ENCODE assay signal across 12 mouse cellular contexts in the genomic region with DNA sequence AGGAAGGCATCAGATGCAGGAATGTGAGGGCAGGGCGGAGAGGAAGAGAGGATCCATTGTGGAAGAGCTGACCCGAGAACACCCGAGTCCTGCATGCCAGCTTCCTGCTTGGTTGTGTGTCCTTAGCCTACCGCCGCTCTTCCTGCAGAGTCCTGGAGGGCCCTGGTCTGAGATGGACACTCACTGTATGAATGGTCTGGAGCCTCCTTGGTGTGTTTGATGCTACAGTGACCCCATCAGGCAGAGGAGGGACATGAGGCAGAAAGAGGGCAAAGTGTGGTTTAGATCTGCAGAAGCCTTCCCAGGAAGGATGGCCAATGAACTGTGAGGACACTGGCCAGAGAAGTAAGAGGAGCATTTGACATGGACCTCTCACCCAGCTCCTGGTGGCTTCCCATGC. TPM values are rescaled to one million over a fixed set of nuclear protein-coding genes. Genes with fewer than 3 reads are reported as not detected.
DNase-seq lines count a peak whose midpoint lies in the region; ATAC-seq and TF ChIP-seq lines count a peak whose summit lies in the region.
"Had no signal": no experiment of that assay in that cellular context is flagged by ENCODE, and none has a peak within 500 bp of the region (broad histone marks: within the 10 kb centered on the region; RNA-seq: fewer than 3 reads in every experiment).

No protein-coding gene starts in this region.

- H3K4me3 ChIP-seq in kidney, postnatal 0 days (replicated peaks; ENCODE audit: low read depth, low read length), result no peak overlapping the region
- H3K4me3 ChIP-seq in kidney, embryonic 16.5 days (ENCODE audit: low read length), result no peak overlapping the region
- H3K4me3 ChIP-seq in cortical plate, adult 2 months (ENCODE audit: insufficient read depth, low read length), result no peak overlapping the region
- H3K4me3 ChIP-seq: limb, embryonic 12.5 days; neural tube, embryonic 13.5 days had no signal

- ATAC-seq in kidney, postnatal 0 days (replicated peaks; ENCODE audit: low FRiP score, low read depth), result no peak
- no peak for ATAC-seq in kidney, embryonic 16.5 days (ENCODE audit: low FRiP score, low TSS enrichment)

- no peak overlapping the region for H3K4me2 ChIP-seq in kidney, postnatal 0 days (ENCODE audit: low read length)
- no peak overlapping the region for H3K4me2 ChIP-seq in kidney, embryonic 16.5 days (replicated peaks; ENCODE audit: low read depth, low read length)
- H3K4me2 ChIP-seq: hindbrain, embryonic 14.5 days; limb, embryonic 12.5 days; neural tube, embryonic 13.5 days had no signal

- 68% methylated on average over 5 of the region's 5 CpGs for WGBS in kidney, postnatal 0 days
- WGBS in kidney, embryonic 16.5 days, result 63% methylated on average over 5 of the region's 5 CpGs

- H3K9me3 ChIP-seq in kidney, postnatal 0 days (replicated peaks; ENCODE audit: low read length), result no peaks in the 10 kb centered on the region
- no peaks in the 10 kb centered on the region for H3K9me3 ChIP-seq in kidney, embryonic 16.5 days (ENCODE audit: low read length)
- H3K9me3 ChIP-seq: limb, embryonic 12.5 days; neural tube, embryonic 13.5 days had no signal

- TF ChIP-seq POLR2A in cortical plate, adult 2 months (IDR thresholded peaks at IDR 0.05; ENCODE audit: extremely low read depth, insufficient read depth, low read length), result no peak

- peaks cover 7% of the 10 kb centered on the region for H3K4me1 ChIP-seq in kidney, postnatal 0 days (replicated peaks; ENCODE audit: insufficient read depth, low read length)
- peaks cover 9% of the 10 kb centered on the region; the same call in 1 of the 2 replicates for H3K4me1 ChIP-seq in kidney, embryonic 16.5 days (ENCODE audit: insufficient read depth, low read length)
- no peaks in the 10 kb centered on the region for H3K4me1 ChIP-seq in cortical plate, adult 2 months (ENCODE audit: control insufficient read depth, insufficient read depth, low read length)

- TF ChIP-seq CTCF in kidney, postnatal 0 days (IDR thresholded peaks at IDR 0.05; ENCODE audit: low read depth), result peak; percentile 72
- TF ChIP-seq CTCF in cortical plate, adult 2 months (IDR thresholded peaks at IDR 0.05; ENCODE audit: extremely low read depth, insufficient read depth, low read length), result peak; percentile 49

- DNase-seq in adrenal gland, postnatal 14 days, result peak; percentile 50
- DNase-seq in adrenal gland, postnatal 10 days, result no peak
- peak; percentile 62 for DNase-seq in kidney, postnatal 0 days (ENCODE audit: low spot score)
- peak; percentile 80 for DNase-seq in lung, postnatal 10 days
- DNase-seq in right cerebral cortex, postnatal 36 days (ENCODE audit: low spot score in 2 of 2), result no peak
- DNase-seq in right cerebral cortex, adult 2 months (ENCODE audit: low spot score in 2 of 2), result no peak
- DNase-seq: adrenal gland, adult 8-10 months had no signal

- H3K9ac ChIP-seq in kidney, postnatal 0 days (ENCODE audit: low read depth, low read length), result no peak overlapping the region
- no peak overlapping the region for H3K9ac ChIP-seq in kidney, embryonic 16.5 days (replicated peaks; ENCODE audit: low read length)
- H3K9ac ChIP-seq: hindbrain, embryonic 14.5 days; limb, embryonic 12.5 days; neural tube, embryonic 13.5 days had no signal

- no peaks in the 10 kb centered on the region for H3K36me3 ChIP-seq in kidney, postnatal 0 days (ENCODE audit: insufficient read depth, low read length)
- H3K36me3 ChIP-seq in kidney, embryonic 16.5 days (ENCODE audit: insufficient read depth, low read length), result no peaks in the 10 kb centered on the region
- H3K36me3 ChIP-seq: limb, embryonic 12.5 days; neural tube, embryonic 13.5 days had no signal

- no peaks in the 10 kb centered on the region for H3K27me3 ChIP-seq in kidney, postnatal 0 days (ENCODE audit: insufficient read depth, low read length)
- H3K27me3 ChIP-seq in kidney, embryonic 16.5 days (ENCODE audit: insufficient read depth, low read length), result no peaks in the 10 kb centered on the region
- H3K27me3 ChIP-seq: limb, embryonic 12.5 days; neural tube, embryonic 13.5 days had no signal

- no peak overlapping the region for H3K27ac ChIP-seq in kidney, postnatal 0 days
- H3K27ac ChIP-seq in kidney, embryonic 16.5 days (ENCODE audit: low read length), result no peak overlapping the region
- H3K27ac ChIP-seq in cortical plate, adult 2 months (ENCODE audit: insufficient read depth, low read length), result no peak overlapping the region
- H3K27ac ChIP-seq: hindbrain, embryonic 14.5 days; limb, embryonic 12.5 days; neural tube, embryonic 13.5 days had no signal

RNA-seq across cellular contexts. Expression of gene Sult5a1, which starts 2.9 kb away (rescaled TPM):
- total RNA-seq in adrenal gland, postnatal 14 days (2021), result 8.8 and 10.1 TPM in 2 replicates
- 10 to 100 TPM in 1 of 2 experiments, 1 to 10 TPM in 1; 9.0 to 10.3 TPM for total RNA-seq in adrenal gland, postnatal 10 days (2021)
- polyA plus RNA-seq in kidney, postnatal 0 days (2015; fragmentation: Nextera tagmentation; extraction: Ambion mirVana), result 12.0 and 13.9 TPM in 2 replicates
- polyA plus RNA-seq in kidney, embryonic 16.5 days (2015; fragmentation: Nextera tagmentation; extraction: Ambion mirVana), result 10.5 and 12.6 TPM in 2 replicates
- polyA plus RNA-seq in cortical plate, adult 2 months (2012; rRNA removed), result 0.10 and 0.87 TPM in 2 replicates

RNA-seq across cellular contexts. Expression of gene Dpep1, which starts 30.9 kb away (rescaled TPM):
- total RNA-seq in adrenal gland, postnatal 14 days (2021), result 33.6 and 54.6 TPM in 2 replicates
- 10 to 100 TPM; 19.1 to 33.3 TPM for total RNA-seq in adrenal gland, postnatal 10 days (2021)
- polyA plus RNA-seq in kidney, postnatal 0 days (2015; fragmentation: Nextera tagmentation; extraction: Ambion mirVana), result 29.4 and 33.9 TPM in 2 replicates
- polyA plus RNA-seq in kidney, embryonic 16.5 days (2015; fragmentation: Nextera tagmentation; extraction: Ambion mirVana), result 9.6 and 11.8 TPM in 2 replicates
- polyA plus RNA-seq in cortical plate, adult 2 months (2012; rRNA removed), result not detected in 2 replicates

RNA-seq across cellular contexts. Expression of gene Cpne7, which starts 38.0 kb away (rescaled TPM):
- 6.0 and 7.0 TPM in 2 replicates for total RNA-seq in adrenal gland, postnatal 14 days (2021)
- 1 to 10 TPM; 4.9 to 5.1 TPM for total RNA-seq in adrenal gland, postnatal 10 days (2021)
- polyA plus RNA-seq in kidney, postnatal 0 days (2015; fragmentation: Nextera tagmentation; extraction: Ambion mirVana), result 2.3 and 3.3 TPM in 2 replicates
- 1.8 and 2.1 TPM in 2 replicates for polyA plus RNA-seq in kidney, embryonic 16.5 days (2015; fragmentation: Nextera tagmentation; extraction: Ambion mirVana)
- polyA plus RNA-seq in cortical plate, adult 2 months (2012; rRNA removed), result 72.5 and 108 TPM in 2 replicates

RNA-seq across cellular contexts. Expression of gene Rpl13, which starts 53.0 kb away (rescaled TPM):
- total RNA-seq in adrenal gland, postnatal 14 days (2021), result 587 and 646 TPM in 2 replicates
- 100 to 1,000 TPM; 682 to 692 TPM for total RNA-seq in adrenal gland, postnatal 10 days (2021)
- 1,763 and 1,932 TPM in 2 replicates for polyA plus RNA-seq in kidney, postnatal 0 days (2015; fragmentation: Nextera tagmentation; extraction: Ambion mirVana)
- polyA plus RNA-seq in kidney, embryonic 16.5 days (2015; fragmentation: Nextera tagmentation; extraction: Ambion mirVana), result 1,084 and 1,349 TPM in 2 replicates
- polyA plus RNA-seq in cortical plate, adult 2 months (2012; rRNA removed), result 1,008 and 1,076 TPM in 2 replicates

RNA-seq across cellular contexts. Expression of gene Chmp1a, which starts 57.4 kb away (rescaled TPM):
- 75.4 and 100 TPM in 2 replicates for total RNA-seq in adrenal gland, postnatal 14 days (2021)
- 10 to 100 TPM; 76.0 to 81.4 TPM for total RNA-seq in adrenal gland, postnatal 10 days (2021)
- 126 and 138 TPM in 2 replicates for polyA plus RNA-seq in kidney, postnatal 0 days (2015; fragmentation: Nextera tagmentation; extraction: Ambion mirVana)
- 138 and 147 TPM in 2 replicates for polyA plus RNA-seq in kidney, embryonic 16.5 days (2015; fragmentation: Nextera tagmentation; extraction: Ambion mirVana)
- 126 and 130 TPM in 2 replicates for polyA plus RNA-seq in cortical plate, adult 2 months (2012; rRNA removed)

Comparison
In these comparisons a context has a peak if more than half of its experiments do, and no peak if none do; other contexts are left out.
1. DNase-seq: peak in adrenal gland, postnatal 14 days (single experiment), kidney, postnatal 0 days (single experiment) and lung, postnatal 10 days (single experiment); none in adrenal gland, postnatal 10 days (single experiment), right cerebral cortex, postnatal 36 days (0 of 2) and right cerebral cortex, adult 2 months (0 of 2).
2. RNA of gene Dpep1, which starts 30.9 kb away (polyA plus RNA-seq): 29.4 to 33.9 TPM in kidney, postnatal 0 days and 9.6 to 11.8 TPM in kidney, embryonic 16.5 days; not detected in cortical plate, adult 2 months; every median in the first group is over 10 times any median in the second.
3. RNA of gene Cpne7, which starts 38.0 kb away (polyA plus RNA-seq): 72.5 to 108 TPM in cortical plate, adult 2 months; 2.3 to 3.3 TPM in kidney, postnatal 0 days and 1.8 to 2.1 TPM in kidney, embryonic 16.5 days; every median in the first group is over 10 times any median in the second.